In genomic region chr1:152779071-152779737, GRCm38 (mm10) we compare ENCODE assay signal across 8 mouse cellular contexts. TPM values are rescaled to one million over a fixed set of nuclear protein-coding genes. Genes with fewer than 3 reads are reported as not detected.
DNase-seq lines count a peak whose midpoint lies in the region; ATAC-seq lines count a peak whose summit lies in the region.

No protein-coding gene starts in this region.

- H3K27ac ChIP-seq in hindbrain, embryonic 16.5 days (ENCODE audit: low read depth, low read length): no peak overlapping the region

- no peaks in the 10 kb centered on the region for H3K9me3 ChIP-seq in hindbrain, embryonic 16.5 days (ENCODE audit: control insufficient read depth, low read length)

- no peak overlapping the region for H3K4me2 ChIP-seq in hindbrain, embryonic 16.5 days (ENCODE audit: low read length)

- WGBS in hindbrain, embryonic 16.5 days: 39% methylated on average over 10 of the region's 10 CpGs

- DNase-seq in NIH3T3 (ENCODE audit: low read depth): peak; percentile 90
- peak; percentile 53 to 59 for DNase-seq in cerebellum, adult 18-20 months
- DNase-seq in layer of hippocampus, postnatal 36 days: peak; percentile 65 to 72
- DNase-seq in lung, postnatal 36 days: peak; percentile 84
- peak; percentile 72 for DNase-seq in right cerebral cortex, postnatal 14 days
- DNase-seq in urinary bladder, postnatal 4 days (ENCODE audit: low spot score in 2 of 2): peak; percentile 32 to 73

- H3K36me3 ChIP-seq in hindbrain, embryonic 16.5 days (ENCODE audit: control insufficient read depth, insufficient read depth, low read length): peaks cover 7% of the 10 kb centered on the region

- no peaks in the 10 kb centered on the region for H3K27me3 ChIP-seq in hindbrain, embryonic 16.5 days (replicated peaks; ENCODE audit: control insufficient read depth, insufficient read depth, low read length)

- peak; percentile 86 for ATAC-seq in frontal cortex, adult (ENCODE audit: low TSS enrichment)
- 0 out of 2 replicates have a peak, but pooled peaks have one; percentile 64 for ATAC-seq in hindbrain, embryonic 16.5 days

- H3K4me1 ChIP-seq in hindbrain, embryonic 16.5 days (ENCODE audit: control insufficient read depth, insufficient read depth, low read depth, low read length): no peaks in the 10 kb centered on the region

- no peak overlapping the region for H3K4me3 ChIP-seq in hindbrain, embryonic 16.5 days (ENCODE audit: low read length)

- H3K9ac ChIP-seq in hindbrain, embryonic 16.5 days (ENCODE audit: low read depth, low read length): no peak overlapping the region

RNA-seq across cellular contexts. Expression of gene Arpc5, which starts 12.9 kb away (rescaled TPM):
- 300 and 315 TPM in 2 replicates for polyA plus RNA-seq in hindbrain, embryonic 16.5 days (2015; fragmentation: Nextera tagmentation; extraction: Ambion mirVana)
- 100 to 1,000 TPM; 197 to 200 TPM for total RNA-seq in layer of hippocampus, postnatal 36 days (2021)

RNA-seq across cellular contexts. Expression of gene Rgl1, which starts 13.1 kb away (rescaled TPM):
- 18.4 and 19.4 TPM in 2 replicates for polyA plus RNA-seq in hindbrain, embryonic 16.5 days (2015; fragmentation: Nextera tagmentation; extraction: Ambion mirVana)
- 100 to 1,000 TPM; 116 to 122 TPM for total RNA-seq in layer of hippocampus, postnatal 36 days (2021)

RNA-seq across cellular contexts. Expression of gene Ncf2, which starts 20.8 kb away (rescaled TPM):
- 2.7 and 2.9 TPM in 2 replicates for polyA plus RNA-seq in hindbrain, embryonic 16.5 days (2015; fragmentation: Nextera tagmentation; extraction: Ambion mirVana)
- 1 to 10 TPM; 3.1 to 4.9 TPM for total RNA-seq in layer of hippocampus, postnatal 36 days (2021)

RNA-seq across cellular contexts. Expression of gene Apobec4, which starts 28.9 kb away (rescaled TPM):
- 0.13 TPM in 1 of 2 replicates, not detected in the other for polyA plus RNA-seq in hindbrain, embryonic 16.5 days (2015; fragmentation: Nextera tagmentation; extraction: Ambion mirVana)
- not detected for total RNA-seq in layer of hippocampus, postnatal 36 days (2021)
